Mouse (Mus musculus): ENCODE measurements around the gene Wwox. TPM values are rescaled to one million over a fixed set of nuclear protein-coding genes. Genes with fewer than 3 reads are reported as not detected.

Wwox gene
- polyA plus RNA-seq, 1 experiment from 2014 or later: 13.8 TPM

- no peak overlapping the region for H3K4me2 ChIP-seq (ENCODE audit: low read depth, low read length, severe bottlenecking)
- no peak overlapping the region for H3K27ac ChIP-seq (ENCODE audit: low read depth, low read length)
- no peak overlapping the region for H3K9ac ChIP-seq (ENCODE audit: low read length)
- ATAC-seq (replicated peaks; ENCODE audit: low FRiP score) (no peak), DNase-seq (ENCODE audit: low spot score) (no peak)
- WGBS: 76% methylated on average over 6 of the region's 6 CpGs
- no peaks in the 10 kb centered on the region for H3K27me3 ChIP-seq (ENCODE audit: control insufficient read depth, insufficient read depth, low read length)
- H3K9me3 ChIP-seq (ENCODE audit: control insufficient read depth, low read length): no peaks in the 10 kb centered on the region
- no peak overlapping the region for H3K4me3 ChIP-seq (ENCODE audit: low read depth, low read length)
- H3K36me3 ChIP-seq (ENCODE audit: control insufficient read depth, insufficient read depth, low read length): no peaks in the 10 kb centered on the region
- H3K4me1 ChIP-seq (replicated peaks; ENCODE audit: control insufficient read depth, insufficient read depth, low read length): no peaks in the 10 kb centered on the region
These were observed 238.2 kb downstream of the Wwox start for GRCm38 (mm10) chr8:114677551-114678127.

DNA sequence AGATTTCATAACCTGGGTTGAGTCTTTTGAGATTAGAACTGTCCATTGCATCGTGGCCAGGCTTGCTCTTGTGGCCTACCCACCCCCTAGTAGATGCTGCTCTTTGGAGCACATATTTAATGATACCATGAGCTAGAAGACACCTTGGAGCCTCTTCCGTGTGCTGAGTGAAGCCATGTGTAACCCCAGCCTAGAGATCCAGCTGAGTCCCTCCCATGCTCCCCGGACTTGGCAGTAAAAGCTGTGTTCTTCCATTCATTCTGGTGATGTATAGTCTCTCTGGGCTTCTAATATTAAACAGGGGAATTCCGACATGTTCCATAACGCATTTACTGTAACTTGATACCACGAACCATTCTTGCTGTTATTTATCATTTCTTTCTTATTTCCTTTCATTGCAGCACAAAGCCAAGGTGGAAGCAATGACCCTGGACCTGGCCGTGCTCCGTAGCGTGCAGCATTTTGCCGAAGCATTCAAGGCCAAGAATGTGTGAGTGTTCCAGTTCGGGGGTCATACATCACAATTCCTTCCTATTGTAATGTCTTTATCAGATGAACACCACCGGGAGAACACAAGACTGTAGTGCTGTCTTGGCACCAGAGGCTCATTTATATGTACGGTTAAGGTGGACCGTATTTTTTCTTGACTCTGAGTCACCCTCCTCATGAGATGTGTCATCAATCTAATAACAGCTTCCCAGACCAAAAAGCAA is 240.1 kb downstream of the Wwox start:
- Histone ChIP-seq H3K4me3 (ENCODE audit: low read depth, low read length) (no peak overlapping the region), H3K36me3 (ENCODE audit: control insufficient read depth, insufficient read depth, low read length) (no peaks in the 10 kb centered on the region), H3K4me2 (ENCODE audit: low read depth, low read length, severe bottlenecking) (no peak overlapping the region), H3K9me3 (ENCODE audit: control insufficient read depth, low read length) (no peaks in the 10 kb centered on the region), H3K4me1 (replicated peaks; ENCODE audit: control insufficient read depth, insufficient read depth, low read length) (no peaks in the 10 kb centered on the region), H3K27me3 (ENCODE audit: control insufficient read depth, insufficient read depth, low read length) (no peaks in the 10 kb centered on the region), H3K9ac (ENCODE audit: low read length) (no peak overlapping the region), H3K27ac (ENCODE audit: low read depth, low read length) (no peak overlapping the region)
- no peak for DNase-seq (ENCODE audit: low spot score)
- ATAC-seq (replicated peaks; ENCODE audit: low FRiP score): no peak
- WGBS: 89% methylated on average over 14 of the region's 14 CpGs

- no peak overlapping the region for H3K9ac ChIP-seq (ENCODE audit: low read length)
- no peak overlapping the region for H3K4me3 ChIP-seq (ENCODE audit: low read depth, low read length)
- no peaks in the 10 kb centered on the region for H3K4me1 ChIP-seq (replicated peaks; ENCODE audit: control insufficient read depth, insufficient read depth, low read length)
- H3K27me3 ChIP-seq (ENCODE audit: control insufficient read depth, insufficient read depth, low read length): no peaks in the 10 kb centered on the region
- 82% methylated on average over 10 of the region's 10 CpGs for WGBS
- H3K4me2 ChIP-seq (ENCODE audit: low read depth, low read length, severe bottlenecking): no peak overlapping the region
- ATAC-seq (replicated peaks; ENCODE audit: low FRiP score) (no peak), DNase-seq (ENCODE audit: low spot score) (no peak)
- no peaks in the 10 kb centered on the region for H3K9me3 ChIP-seq (ENCODE audit: control insufficient read depth, low read length)
- H3K27ac ChIP-seq (ENCODE audit: low read depth, low read length): no peak overlapping the region
- H3K36me3 ChIP-seq (ENCODE audit: control insufficient read depth, insufficient read depth, low read length): no peaks in the 10 kb centered on the region
These were observed 241.7 kb downstream of the Wwox start for GRCm38 (mm10) chr8:114681136-114681535.

- Histone ChIP-seq H3K27me3 (ENCODE audit: control insufficient read depth, insufficient read depth, low read length) (no peaks in the 10 kb centered on the region), H3K4me1 (replicated peaks; ENCODE audit: control insufficient read depth, insufficient read depth, low read length) (no peaks in the 10 kb centered on the region), H3K9me3 (ENCODE audit: control insufficient read depth, low read length) (no peaks in the 10 kb centered on the region), H3K27ac (ENCODE audit: low read depth, low read length) (no peak overlapping the region), H3K36me3 (ENCODE audit: control insufficient read depth, insufficient read depth, low read length) (no peaks in the 10 kb centered on the region), H3K4me2 (ENCODE audit: low read depth, low read length, severe bottlenecking) (no peak overlapping the region), H3K4me3 (ENCODE audit: low read depth, low read length) (no peak overlapping the region), H3K9ac (ENCODE audit: low read length) (no peak overlapping the region)
- DNase-seq (ENCODE audit: low spot score): no peak
- ATAC-seq (replicated peaks; ENCODE audit: low FRiP score): no peak
- WGBS: 81% methylated on average over 10 of the region's 10 CpGs
These were observed 242.7 kb downstream of the Wwox start for GRCm38 (mm10) chr8:114682166-114682565.

GRCm38 (mm10) chr8:114684046-114684702 is 244.7 kb downstream of the Wwox start:
- H3K4me2 ChIP-seq (ENCODE audit: low read depth, low read length, severe bottlenecking): no peak overlapping the region
- no peak for ATAC-seq (replicated peaks; ENCODE audit: low FRiP score)
- H3K27ac ChIP-seq (ENCODE audit: low read depth, low read length): no peak overlapping the region
- no peaks in the 10 kb centered on the region for H3K4me1 ChIP-seq (replicated peaks; ENCODE audit: control insufficient read depth, insufficient read depth, low read length)
- no peak for DNase-seq (ENCODE audit: low spot score)
- no peaks in the 10 kb centered on the region for H3K36me3 ChIP-seq (ENCODE audit: control insufficient read depth, insufficient read depth, low read length)
- no peak overlapping the region for H3K9ac ChIP-seq (ENCODE audit: low read length)
- WGBS: 89% methylated on average over 11 of the region's 11 CpGs
- H3K27me3 ChIP-seq (ENCODE audit: control insufficient read depth, insufficient read depth, low read length): no peaks in the 10 kb centered on the region
- no peaks in the 10 kb centered on the region for H3K9me3 ChIP-seq (ENCODE audit: control insufficient read depth, low read length)
- no peak overlapping the region for H3K4me3 ChIP-seq (ENCODE audit: low read depth, low read length)

DNA sequence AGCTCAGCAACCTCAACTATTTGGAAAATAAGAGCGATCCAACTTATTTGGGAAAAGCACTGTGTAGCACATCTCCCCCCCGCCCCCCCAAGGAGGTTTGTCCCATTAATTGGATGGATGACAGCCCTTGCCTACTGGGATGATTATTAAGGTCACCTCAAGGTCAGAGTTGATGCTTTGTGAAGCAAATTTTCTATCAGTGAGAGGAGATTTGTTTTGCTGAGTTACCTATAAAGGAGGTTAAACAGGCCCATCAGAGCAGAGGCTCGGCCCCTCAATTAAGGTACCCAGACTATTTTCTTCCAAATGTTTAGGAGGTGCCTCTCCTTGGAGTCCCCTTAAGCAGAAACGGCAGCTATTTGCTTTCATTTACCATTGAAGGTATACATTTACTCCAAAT is 247.0 kb downstream of the Wwox start:
- ATAC-seq (replicated peaks; ENCODE audit: low FRiP score) (no peak), DNase-seq (ENCODE audit: low spot score) (no peak)
- no peaks in the 10 kb centered on the region for H3K4me1 ChIP-seq (replicated peaks; ENCODE audit: control insufficient read depth, insufficient read depth, low read length)
- no peak overlapping the region for H3K27ac ChIP-seq (ENCODE audit: low read depth, low read length)
- no peak overlapping the region for H3K4me3 ChIP-seq (ENCODE audit: low read depth, low read length)
- no peaks in the 10 kb centered on the region for H3K36me3 ChIP-seq (ENCODE audit: control insufficient read depth, insufficient read depth, low read length)
- WGBS: 83% methylated on average over 4 of the region's 4 CpGs
- H3K9ac ChIP-seq (ENCODE audit: low read length): no peak overlapping the region
- no peaks in the 10 kb centered on the region for H3K9me3 ChIP-seq (ENCODE audit: control insufficient read depth, low read length)
- H3K27me3 ChIP-seq (ENCODE audit: control insufficient read depth, insufficient read depth, low read length): no peaks in the 10 kb centered on the region
- H3K4me2 ChIP-seq (ENCODE audit: low read depth, low read length, severe bottlenecking): no peak overlapping the region

GRCm38 (mm10) chr8:114688732-114689131 is 249.3 kb downstream of the Wwox start:
- Histone ChIP-seq H3K9ac (ENCODE audit: low read length) (no peak overlapping the region), H3K4me2 (ENCODE audit: low read depth, low read length, severe bottlenecking) (no peak overlapping the region), H3K9me3 (ENCODE audit: control insufficient read depth, low read length) (no peaks in the 10 kb centered on the region), H3K4me3 (ENCODE audit: low read depth, low read length) (no peak overlapping the region), H3K36me3 (ENCODE audit: control insufficient read depth, insufficient read depth, low read length) (no peaks in the 10 kb centered on the region), H3K27me3 (ENCODE audit: control insufficient read depth, insufficient read depth, low read length) (no peaks in the 10 kb centered on the region), H3K27ac (ENCODE audit: low read depth, low read length) (no peak overlapping the region), H3K4me1 (replicated peaks; ENCODE audit: control insufficient read depth, insufficient read depth, low read length) (no peaks in the 10 kb centered on the region)
- no peak for DNase-seq (ENCODE audit: low spot score)
- no peak for ATAC-seq (replicated peaks; ENCODE audit: low FRiP score)
- WGBS: 87% methylated on average over 11 of the region's 11 CpGs

- WGBS: 85% methylated on average over 4 of the region's 4 CpGs
- Histone ChIP-seq H3K27ac (ENCODE audit: low read depth, low read length) (no peak overlapping the region), H3K36me3 (ENCODE audit: control insufficient read depth, insufficient read depth, low read length) (no peaks in the 10 kb centered on the region), H3K4me1 (replicated peaks; ENCODE audit: control insufficient read depth, insufficient read depth, low read length) (no peaks in the 10 kb centered on the region), H3K9me3 (ENCODE audit: control insufficient read depth, low read length) (no peaks in the 10 kb centered on the region), H3K9ac (ENCODE audit: low read length) (no peak overlapping the region), H3K27me3 (ENCODE audit: control insufficient read depth, insufficient read depth, low read length) (no peaks in the 10 kb centered on the region), H3K4me3 (ENCODE audit: low read depth, low read length) (no peak overlapping the region), H3K4me2 (ENCODE audit: low read depth, low read length, severe bottlenecking) (no peak overlapping the region)
- DNase-seq (ENCODE audit: low spot score): no peak
- ATAC-seq (replicated peaks; ENCODE audit: low FRiP score): no peak
These were observed 255.2 kb downstream of the Wwox start for GRCm38 (mm10) chr8:114694566-114695198.
